Mouse (Mus musculus) lung, postnatal 25 days (tissue): ENCODE data around the gene Gm20388.

Source experiments
- DNase-seq: peaks from one replicate; pipeline ENCODE4 v3.0.0; 2022; ENCODE audit warnings: low spot score

Gene Gm20388

DNA sequence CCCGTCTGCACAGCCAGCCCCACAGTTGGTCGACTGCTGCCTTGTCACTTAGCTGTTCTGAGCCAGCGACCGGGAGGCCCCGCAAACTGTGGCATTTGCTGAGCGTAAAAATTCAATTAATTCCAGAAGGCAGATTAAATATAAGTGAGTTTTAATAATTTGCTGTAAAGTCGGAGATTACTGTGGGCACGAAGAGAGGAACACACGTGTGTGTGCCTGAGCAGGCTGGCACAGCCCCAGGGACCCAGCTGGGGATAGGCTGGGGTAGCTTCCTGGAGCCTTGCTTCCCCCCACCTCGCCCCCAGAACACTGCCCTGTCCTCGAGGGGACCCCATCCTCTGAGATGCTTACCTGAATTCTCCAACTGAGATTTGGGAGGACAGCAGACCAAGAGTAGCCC is 601.7 kb downstream of the Gm20388 start:
- DNase-seq = no peak

GRCm38 (mm10) chr8:120513145-120513544 is 602.5 kb downstream of the Gm20388 start:
- DNase-seq = no peak

DNA sequence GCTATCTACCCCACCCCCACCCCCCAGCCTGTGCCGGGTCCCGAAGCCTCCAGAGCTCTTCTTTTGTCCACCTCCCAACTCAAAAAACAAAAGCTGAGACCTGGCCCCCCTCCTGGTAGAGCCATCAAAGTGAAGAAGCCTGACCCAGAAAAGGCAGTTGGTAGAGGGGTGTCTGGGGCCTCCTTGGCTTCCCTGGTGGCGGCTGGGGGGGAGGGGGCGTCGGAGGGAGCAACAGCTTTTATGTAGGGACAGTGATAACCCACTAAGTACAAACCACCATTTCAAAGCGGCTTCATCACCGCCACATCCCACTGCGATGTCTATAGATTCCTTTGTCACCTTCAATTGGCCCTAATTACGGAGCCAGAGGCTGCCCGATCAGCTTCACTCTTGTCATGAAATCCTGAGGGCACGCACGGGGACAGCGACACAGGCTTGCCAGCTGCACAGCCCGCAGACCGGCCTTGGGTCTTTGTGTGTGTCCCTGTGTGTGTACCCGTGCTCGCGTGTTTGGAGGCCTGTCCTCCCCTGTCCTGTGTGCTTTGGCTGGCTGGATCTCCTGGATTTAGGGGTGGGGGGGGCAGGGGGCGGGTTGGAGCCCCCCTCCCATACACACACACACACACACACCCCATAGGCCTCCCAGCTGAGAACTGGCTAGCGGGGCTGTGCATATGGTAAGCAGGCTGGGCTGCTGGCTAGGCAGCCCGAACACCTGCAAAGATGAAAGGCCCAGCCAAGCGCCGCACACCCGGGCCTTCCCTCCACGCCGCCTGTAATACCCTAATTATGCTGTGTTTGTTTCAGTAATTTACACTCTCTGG is 603.2 kb downstream of the Gm20388 start:
- DNase-seq = no peak

GRCm38 (mm10) chr8:120515214-120515613 is 604.6 kb downstream of the Gm20388 start:
- DNase-seq = no peak

DNA sequence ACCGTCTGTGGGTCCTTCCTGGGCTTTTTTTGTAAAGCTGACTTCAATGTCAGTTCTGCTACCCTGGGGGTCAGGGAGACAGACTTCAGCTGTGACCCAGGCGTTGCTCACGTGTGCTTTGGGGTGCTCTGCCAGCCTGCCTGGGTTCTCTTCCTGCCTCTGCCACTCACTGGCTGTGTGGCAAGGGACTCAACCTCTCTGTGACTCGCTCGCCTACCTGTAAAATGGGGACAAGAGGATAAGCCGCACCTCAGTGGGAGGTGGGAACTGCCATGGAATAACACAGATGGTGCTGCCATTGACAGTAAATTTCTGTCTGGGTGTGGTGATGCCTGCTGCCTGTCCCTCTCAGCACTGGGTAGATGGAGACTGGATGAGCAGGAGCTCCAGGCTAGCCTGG is 605.0 kb downstream of the Gm20388 start:
- DNase-seq = no peak

DNA sequence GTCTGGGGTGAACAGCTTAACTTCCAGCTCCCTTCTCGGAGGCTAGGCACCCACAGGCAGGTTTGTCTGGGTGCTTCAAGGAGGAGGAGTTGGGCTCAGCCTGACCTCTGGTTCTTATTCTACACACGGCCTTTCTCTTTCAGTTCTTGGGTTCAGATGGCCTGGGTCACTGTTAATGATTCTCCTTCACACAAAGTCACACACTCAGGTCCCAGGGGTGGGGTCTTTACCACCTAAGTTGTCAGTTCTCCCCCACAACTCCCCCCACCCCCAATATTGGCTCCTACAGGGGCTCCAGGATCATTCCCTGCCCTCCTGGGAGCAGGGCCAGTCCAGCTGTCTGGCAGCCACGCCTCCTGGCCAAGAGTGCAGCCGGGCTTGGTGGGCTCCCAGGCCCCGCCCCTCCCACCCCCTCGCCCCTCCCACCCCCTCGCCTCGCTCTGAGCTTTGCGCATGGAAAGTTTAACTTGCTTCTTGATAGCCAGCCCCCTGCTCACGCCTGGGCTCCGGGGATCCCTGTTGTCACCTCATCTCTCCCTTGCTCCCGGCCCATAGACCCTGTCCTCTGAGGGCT is 605.6 kb downstream of the Gm20388 start:
- no peak for DNase-seq

DNA sequence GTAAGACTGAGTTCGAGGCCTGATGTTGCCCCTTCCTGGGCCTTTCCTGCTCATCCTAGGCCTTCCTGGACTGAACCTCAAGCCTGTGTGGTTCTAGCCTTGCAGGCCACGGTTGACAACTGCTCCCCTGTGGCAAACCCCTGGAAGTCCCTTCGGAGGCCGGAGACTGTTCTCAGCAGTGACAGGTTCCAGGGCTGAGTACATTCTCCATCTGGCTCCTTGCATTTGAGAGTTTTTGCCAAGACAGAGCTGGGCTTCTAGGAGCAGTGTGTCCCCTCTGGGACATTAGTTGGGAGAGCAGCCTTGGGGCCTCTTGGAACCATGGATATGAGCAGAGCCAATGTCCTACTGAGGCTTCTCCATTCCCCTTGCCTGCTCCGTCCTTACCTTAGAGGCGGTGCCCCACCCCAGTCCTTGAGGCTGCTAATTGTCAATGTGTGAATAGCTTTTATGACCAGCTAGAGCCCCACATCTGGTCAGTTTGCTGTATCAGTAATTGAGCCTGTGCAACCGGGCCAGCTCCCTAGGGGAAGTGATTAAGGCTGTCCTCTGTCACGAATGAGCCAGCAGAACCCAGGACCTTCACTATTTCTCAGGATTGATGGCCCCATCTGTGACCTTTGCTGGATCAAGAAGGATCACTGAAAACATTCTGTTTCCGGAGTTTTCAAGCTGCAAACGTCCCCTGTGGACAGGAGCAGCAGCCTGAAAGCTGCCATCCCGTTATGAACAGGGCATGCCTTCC is 607.2 kb downstream of the Gm20388 start:
- no peak for DNase-seq

GRCm38 (mm10) chr8:120518736-120519534 is 608.3 kb downstream of the Gm20388 start:
- DNase-seq = peak; percentile 44

DNA sequence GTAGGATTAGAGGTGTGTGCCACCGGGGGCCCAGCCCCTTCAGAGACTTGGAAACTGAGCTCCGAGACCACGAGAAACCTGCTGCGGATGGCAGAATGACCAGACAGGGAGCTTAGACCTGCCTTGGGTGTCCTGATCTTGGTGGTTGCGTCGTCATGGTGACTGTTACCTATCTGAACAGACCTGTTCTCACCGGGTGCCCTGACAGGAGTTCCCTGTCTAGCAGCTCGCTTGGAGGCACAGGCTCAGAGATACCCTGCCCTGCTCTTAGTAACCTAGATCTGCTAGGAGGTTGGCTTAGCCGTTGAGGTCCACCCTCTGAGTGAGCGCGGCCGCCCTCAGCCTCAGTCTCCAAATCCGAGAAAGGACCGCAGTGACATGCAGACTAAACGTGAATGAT is 609.6 kb downstream of the Gm20388 start:
- no peak for DNase-seq

DNA sequence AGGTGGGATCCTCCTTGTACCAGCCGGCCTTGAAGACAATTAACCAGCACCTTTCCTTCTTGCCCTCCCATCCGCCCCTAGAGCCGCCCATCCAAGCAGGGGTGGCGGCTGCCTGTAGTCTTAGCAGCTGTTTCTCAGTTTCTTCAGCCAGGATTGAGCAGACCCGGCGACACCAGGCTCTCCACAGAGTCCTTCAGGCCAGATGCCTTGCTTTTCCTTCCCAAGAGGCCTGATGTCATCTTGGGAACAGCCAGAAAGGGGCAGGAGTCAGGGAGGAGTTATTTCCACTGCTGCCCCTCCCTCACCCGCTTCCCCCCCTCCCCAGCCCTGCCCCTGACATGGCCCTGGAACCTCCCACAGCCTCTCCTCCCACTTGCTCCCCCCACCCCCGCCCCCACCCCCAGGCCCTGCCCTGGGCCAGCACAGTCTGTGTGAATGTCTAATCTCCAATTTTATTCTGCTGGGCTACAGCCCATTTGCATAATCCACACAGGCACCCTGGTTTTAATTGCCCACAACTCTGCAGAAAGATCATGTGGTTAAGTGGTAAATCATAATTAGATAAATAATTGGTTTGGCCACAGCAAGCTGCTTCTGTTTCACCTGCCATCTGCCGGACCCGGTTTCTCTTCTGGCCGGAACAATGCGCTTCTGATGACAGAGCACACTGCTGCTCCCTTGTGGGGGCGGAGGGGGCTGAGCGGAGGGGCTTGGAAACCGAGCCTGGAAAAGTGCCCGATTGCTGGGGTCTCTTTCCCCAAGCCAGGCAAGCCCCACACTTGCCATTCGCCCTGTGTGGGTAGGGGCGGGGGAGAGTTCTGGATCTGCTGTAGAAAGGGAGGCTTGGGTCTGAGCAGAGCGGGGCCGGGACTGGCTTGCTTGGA is 610.3 kb downstream of the Gm20388 start:
- DNase-seq = peak; percentile 57

DNA sequence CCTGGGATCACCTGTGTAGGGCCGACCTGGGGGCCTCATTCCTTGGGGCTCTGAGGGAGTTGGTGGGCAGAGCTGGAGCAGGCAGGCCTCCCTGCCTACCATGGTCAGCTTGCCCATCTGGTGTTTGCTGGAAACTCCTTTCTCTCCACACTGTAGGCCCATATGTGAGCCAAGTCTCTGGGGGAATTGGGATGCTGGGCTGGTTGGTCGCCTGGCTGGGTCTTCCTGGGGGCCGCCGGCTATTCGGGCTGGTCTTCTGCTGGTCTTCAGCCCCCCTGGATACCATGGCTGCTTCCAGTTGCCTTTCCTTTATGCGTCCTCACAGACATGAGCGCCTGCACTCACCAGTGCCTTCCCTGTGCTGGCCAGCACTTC is 610.9 kb downstream of the Gm20388 start:
- DNase-seq = no peak

DNA sequence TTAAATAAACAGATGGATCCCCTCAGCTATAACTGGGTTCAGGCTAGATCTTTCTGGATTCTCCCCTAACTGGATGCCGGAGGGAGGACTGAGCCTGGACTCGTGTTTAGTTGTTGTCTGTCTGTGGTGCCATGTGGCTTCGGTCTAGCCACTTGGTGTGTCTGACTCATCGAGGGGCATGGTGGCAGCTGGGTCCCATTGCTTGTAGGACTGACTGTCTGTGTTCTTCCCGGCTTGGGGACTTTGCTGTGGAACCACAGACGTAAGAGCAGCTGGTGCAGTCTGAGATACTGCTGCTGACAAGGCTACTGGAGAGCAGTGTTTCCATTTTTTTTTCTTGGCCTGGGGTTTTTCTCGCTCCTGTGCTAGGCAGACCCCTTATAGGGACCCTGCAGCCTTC is 613.0 kb downstream of the Gm20388 start:
- DNase-seq = no peak

- DNase-seq = no peak
These were observed 614.5 kb downstream of the Gm20388 start for GRCm38 (mm10) chr8:120525135-120525534.

DNA sequence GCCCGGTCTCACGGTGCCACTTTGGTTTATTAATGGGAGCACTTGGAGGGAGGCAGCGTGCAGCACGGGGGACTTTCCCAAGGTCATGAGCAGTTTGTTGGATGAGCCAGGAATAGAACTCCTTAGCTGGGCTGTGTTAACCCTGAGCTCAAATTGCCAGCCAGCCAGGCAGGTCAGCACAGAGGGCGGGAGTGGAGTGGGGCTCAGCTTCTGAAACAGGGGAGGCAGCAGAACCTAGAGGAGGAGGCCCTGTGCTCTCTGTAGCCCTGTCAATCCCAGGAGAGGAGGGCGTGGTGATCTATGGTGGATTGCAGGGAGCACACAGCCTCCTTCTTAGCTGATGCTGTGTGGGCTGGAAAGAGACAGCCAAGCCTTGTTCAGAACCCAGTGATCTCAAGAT is 615.2 kb downstream of the Gm20388 start:
- no peak for DNase-seq

GRCm38 (mm10) chr8:120526577-120526976 is 615.9 kb downstream of the Gm20388 start:
- no peak for DNase-seq

GRCm38 (mm10) chr8:120528332-120528731 is 617.7 kb downstream of the Gm20388 start:
- no peak for DNase-seq

GRCm38 (mm10) chr8:120529226-120529625 is 618.6 kb downstream of the Gm20388 start:
- DNase-seq = peak; percentile 46

GRCm38 (mm10) chr8:120530954-120531656 is 620.5 kb downstream of the Gm20388 start:
- no peak for DNase-seq

- no peak for DNase-seq
These were observed 621.3 kb downstream of the Gm20388 start for GRCm38 (mm10) chr8:120531775-120532516.
